In genomic region chr14:7824651-7825268, GRCm38 (mm10) we compare ENCODE assay signal across 12 mouse cellular contexts. TPM values are rescaled to one million over a fixed set of nuclear protein-coding genes. Genes with fewer than 3 reads are reported as not detected.
DNase-seq lines count a peak whose midpoint lies in the region; ATAC-seq and TF ChIP-seq lines count a peak whose summit lies in the region.
"Had no signal": no experiment of that assay in that cellular context is flagged by ENCODE, and none has a peak within 500 bp of the region (broad histone marks: within the 10 kb centered on the region; RNA-seq: fewer than 3 reads in every experiment).

No protein-coding gene starts in this region.

- TF ChIP-seq POLR2A in limb, embryonic 14.5 days (IDR thresholded peaks at IDR 0.05; ENCODE audit: borderline replicate concordance, extremely low read depth, insufficient read depth, insufficient read length) = no peak
- TF ChIP-seq POLR2A in small intestine, adult 2 months (IDR thresholded peaks at IDR 0.05; ENCODE audit: low read depth, low read length) = no peak

- no peak overlapping the region for H3K4me2 ChIP-seq in heart, embryonic 13.5 days
- peak overlapping the region; percentile 17; the same call in 1 of the 2 replicates for H3K4me2 ChIP-seq in intestine, embryonic 16.5 days (ENCODE audit: low read depth, low read length)
- H3K4me2 ChIP-seq in limb, embryonic 14.5 days (replicated peaks; ENCODE audit: low read depth, low read length, severe bottlenecking) = 0 out of 2 replicates have a peak overlapping the region, but pooled peaks have one; percentile 14

- H3K9ac ChIP-seq in heart, embryonic 13.5 days = peak overlapping the region; percentile 25; the same call in 1 of the 2 replicates
- 0 out of 2 replicates have a peak overlapping the region, but pooled peaks have one; percentile 15 for H3K9ac ChIP-seq in intestine, embryonic 16.5 days (ENCODE audit: low read depth, low read length)
- H3K9ac ChIP-seq in limb, embryonic 14.5 days (ENCODE audit: low read depth, low read length, severe bottlenecking) = no peak overlapping the region

- no peaks in the 10 kb centered on the region for H3K27me3 ChIP-seq in heart, embryonic 13.5 days (replicated peaks)
- no peaks in the 10 kb centered on the region for H3K27me3 ChIP-seq in intestine, embryonic 16.5 days (replicated peaks; ENCODE audit: control insufficient read depth, insufficient read depth, low read length)
- no peaks in the 10 kb centered on the region for H3K27me3 ChIP-seq in limb, embryonic 14.5 days (ENCODE audit: control insufficient read depth, insufficient read depth, low read length)
- no peaks in the 10 kb centered on the region for H3K27me3 ChIP-seq in small intestine, adult 2 months (ENCODE audit: control insufficient read depth, insufficient read depth, low read length)

- 47% methylated on average over 8 of the region's 8 CpGs for WGBS in heart, embryonic 13.5 days
- 47% methylated on average over 8 of the region's 8 CpGs for WGBS in intestine, embryonic 16.5 days
- 67% methylated on average over 8 of the region's 8 CpGs for WGBS in limb, embryonic 14.5 days
- 26% methylated on average over 8 of the region's 8 CpGs for WGBS in small intestine, adult 2 months

- peaks cover 76% of the 10 kb centered on the region for H3K4me1 ChIP-seq in heart, embryonic 13.5 days
- peaks cover 64% of the 10 kb centered on the region for H3K4me1 ChIP-seq in intestine, embryonic 16.5 days (ENCODE audit: control insufficient read depth, insufficient read depth, low read length)
- peaks cover 67% of the 10 kb centered on the region for H3K4me1 ChIP-seq in limb, embryonic 14.5 days (ENCODE audit: control insufficient read depth, insufficient read depth, low read length)
- peaks cover 39% of the 10 kb centered on the region; the same call in 1 of the 2 replicates for H3K4me1 ChIP-seq in small intestine, adult 2 months (ENCODE audit: control insufficient read depth, insufficient read depth, insufficient read length, low read length)

- no peak overlapping the region for H3K4me3 ChIP-seq in heart, embryonic 13.5 days
- no peak overlapping the region for H3K4me3 ChIP-seq in intestine, embryonic 16.5 days (ENCODE audit: low read length)
- H3K4me3 ChIP-seq in limb, embryonic 14.5 days (replicated peaks; ENCODE audit: low read length) = no peak overlapping the region
- H3K4me3 ChIP-seq in small intestine, adult 2 months (ENCODE audit: low read depth, low read length) = 0 out of 2 replicates have a peak overlapping the region, but pooled peaks have one; percentile 10

- ATAC-seq in heart, embryonic 13.5 days (ENCODE audit: extremely low read depth, insufficient number of reproducible peaks, low FRiP score, low TSS enrichment) = no peak
- ATAC-seq in intestine, embryonic 16.5 days = peak; percentile 75
- no peak for ATAC-seq in limb, embryonic 14.5 days (ENCODE audit: low FRiP score, low read depth)

- no peaks in the 10 kb centered on the region for H3K36me3 ChIP-seq in heart, embryonic 13.5 days
- no peaks in the 10 kb centered on the region for H3K36me3 ChIP-seq in intestine, embryonic 16.5 days (ENCODE audit: control insufficient read depth, insufficient read depth, low read length)
- 0 out of 2 replicates have a peak, but pooled peaks cover 2% of the 10 kb centered on the region for H3K36me3 ChIP-seq in limb, embryonic 14.5 days (ENCODE audit: control insufficient read depth, insufficient read depth, low read length)
- H3K36me3 ChIP-seq in small intestine, adult 2 months (ENCODE audit: control insufficient read depth, insufficient read depth, low read length) = no peaks in the 10 kb centered on the region

- no peak for DNase-seq in heart, adult 8-10 months (ENCODE audit: low spot score)
- no peak for DNase-seq in limb, embryonic 14.5 days (ENCODE audit: low spot score)
- no peak for DNase-seq in cerebellum, postnatal 25 days
- no peak for DNase-seq in left cerebral cortex, adult 8-10 months (ENCODE audit: low spot score in 2 of 2)
- DNase-seq in cerebellum, adult 11-12 months = no peak
- DNase-seq: right cerebral cortex, postnatal 25 days had no signal

- peak overlapping the region; percentile 88 for H3K27ac ChIP-seq in heart, embryonic 13.5 days (replicated peaks)
- H3K27ac ChIP-seq in intestine, embryonic 16.5 days (ENCODE audit: low read length) = peak overlapping the region; percentile 82
- peak overlapping the region; percentile 88; the same call in 1 of the 2 replicates for H3K27ac ChIP-seq in limb, embryonic 14.5 days (replicated peaks; ENCODE audit: low read depth, low read length)
- peak overlapping the region; percentile 88 for H3K27ac ChIP-seq in small intestine, adult 2 months (ENCODE audit: insufficient read depth, low read depth, low read length)

- no peak for TF ChIP-seq CTCF in small intestine, adult 2 months (IDR thresholded peaks at IDR 0.05; ENCODE audit: extremely low read depth, insufficient read length, insufficient replicate concordance, low read depth, low read length)

- H3K9me3 ChIP-seq in heart, embryonic 13.5 days = no peaks in the 10 kb centered on the region
- no peaks in the 10 kb centered on the region for H3K9me3 ChIP-seq in intestine, embryonic 16.5 days (ENCODE audit: control insufficient read depth, low read length)
- H3K9me3 ChIP-seq in limb, embryonic 14.5 days (ENCODE audit: control insufficient read depth, low read length) = no peaks in the 10 kb centered on the region

RNA-seq across cellular contexts. Expression of gene Flnb, which starts 7.0 kb away (rescaled TPM):
- 7.5 and 8.5 TPM in 2 replicates for polyA plus RNA-seq in heart, embryonic 13.5 days (2015; fragmentation: Nextera tagmentation; extraction: Ambion mirVana)
- total RNA-seq in heart, adult 8-10 months (2022) = 10 to 100 TPM; 14.3 to 31.5 (median 21.0) TPM
- 14.7 and 17.0 TPM in 2 replicates for polyA plus RNA-seq in intestine, embryonic 16.5 days (2015; fragmentation: Nextera tagmentation; extraction: Ambion mirVana)
- 58.7 and 65.2 TPM in 2 replicates for polyA plus RNA-seq in limb, embryonic 14.5 days (2012; rRNA removed)
- 39.4 and 46.5 TPM in 2 replicates for polyA plus RNA-seq in limb, embryonic 14.5 days (2014; fragmentation: Nextera tagmentation; extraction: Ambion mirVana)
- polyA plus RNA-seq in small intestine, adult 2 months (2012; rRNA removed) = 28.6 and 54.8 TPM in 2 replicates
- total RNA-seq in left cerebral cortex, adult 8-10 months (2022) = 10 to 100 TPM; 27.6 to 79.3 (median 41.4) TPM

RNA-seq across cellular contexts. Expression of gene Gm26661, which starts 33.4 kb away (rescaled TPM):
- polyA plus RNA-seq in heart, embryonic 13.5 days (2015; fragmentation: Nextera tagmentation; extraction: Ambion mirVana) = not detected in 2 replicates
- total RNA-seq in heart, adult 8-10 months (2022) = not detected
- not detected in 2 replicates for polyA plus RNA-seq in intestine, embryonic 16.5 days (2015; fragmentation: Nextera tagmentation; extraction: Ambion mirVana)
- polyA plus RNA-seq in limb, embryonic 14.5 days (2012; rRNA removed) = not detected in 2 replicates
- not detected in 2 replicates for polyA plus RNA-seq in limb, embryonic 14.5 days (2014; fragmentation: Nextera tagmentation; extraction: Ambion mirVana)
- 0.61 TPM in 1 of 2 replicates, not detected in the other for polyA plus RNA-seq in small intestine, adult 2 months (2012; rRNA removed)
- total RNA-seq in left cerebral cortex, adult 8-10 months (2022) = not detected
- total RNA-seq: layer of hippocampus, postnatal 14 days had no signal
- polyA plus RNA-seq: embryonic facial prominence, embryonic 14.5 days; gonadal fat pad, adult 2 months had no signal
